Mouse (Mus musculus): Measurements from ENCODE around the gene Btrc. TPM values are rescaled to one million over a fixed set of nuclear protein-coding genes. Genes with fewer than 3 reads are reported as not detected.
"Not testable (repeated sequence)": the region's sequence is repeated elsewhere in the genome, so short reads cannot be mapped to it uniquely, and the experiment has no call there.

The Btrc gene
- 10 to 100 TPM; 21.0 to 21.6 TPM for total RNA-seq (2021)
- long read RNA-seq, experiment 1, transcript Btrc-201 (15 exons, 2,978 nt): major isoform, 7 of 27 reads
- long read RNA-seq, experiment 1, partial matches to known transcripts: 6 of 27 reads
- long read RNA-seq, experiment 1, other reads (novel, unspliced or antisense): 13 of 27 reads
- long read RNA-seq, experiment 2, partial matches to known transcripts: 5 of 25 reads
- long read RNA-seq, experiment 2, other reads (novel, unspliced or antisense): 18 of 25 reads

DNA sequence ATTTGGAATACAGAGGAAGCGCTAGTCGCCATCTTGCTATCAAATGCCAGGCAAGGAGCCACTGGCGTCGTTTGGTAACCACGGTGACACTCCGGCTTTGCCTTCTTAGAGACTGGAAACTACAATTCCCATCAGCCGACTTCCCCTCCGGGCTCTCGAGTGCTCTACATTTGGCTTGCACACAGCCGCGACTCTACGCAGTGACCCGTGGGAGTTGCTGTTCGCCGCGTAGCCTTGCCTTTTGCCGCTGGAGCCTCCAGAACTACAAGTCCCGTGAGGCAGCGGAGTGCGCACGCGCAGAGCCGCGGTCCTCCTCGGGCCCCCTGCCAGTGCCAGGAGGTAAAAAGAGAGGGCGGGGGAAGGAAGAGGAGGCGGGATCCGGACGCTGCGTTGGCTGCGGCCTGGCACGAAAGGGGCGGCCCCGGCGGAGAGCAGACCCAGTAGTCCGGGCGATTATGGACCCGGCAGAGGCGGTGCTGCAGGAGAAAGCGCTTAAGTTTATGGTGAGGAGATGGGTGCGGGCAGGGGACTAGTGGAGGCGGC, at the start of gene Btrc:
Gene Btrc (plus strand): TSS at position 351 of the 543 bp plus-strand sequence.
- intact Hi-C loops (cut with DNase I): no loop called here
- DNase-seq: peak; percentile 99 to 100

DNA sequence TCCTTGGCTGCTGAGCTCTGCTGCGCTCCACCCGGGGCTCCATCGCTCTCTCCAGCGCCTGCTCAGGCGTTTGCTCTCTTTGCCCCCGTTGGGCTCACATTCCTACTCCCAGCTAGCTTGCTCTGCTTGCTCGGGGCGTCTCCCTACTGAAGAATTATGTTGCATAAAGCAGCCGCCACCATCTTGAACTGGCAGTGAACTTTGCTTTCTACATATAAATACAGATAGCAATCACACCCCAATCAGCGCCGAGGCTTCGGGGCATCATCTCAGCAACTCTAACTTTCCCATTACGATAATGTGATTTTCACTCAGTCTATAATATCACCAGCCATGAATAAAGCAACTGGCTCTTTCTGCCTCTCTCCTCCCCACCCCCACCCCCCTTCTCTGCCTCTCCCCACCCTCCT, 46.1 kb upstream of the Btrc start:
- intact Hi-C loops (cut with DNase I): no loop called here
- DNase-seq: no peak

DNA sequence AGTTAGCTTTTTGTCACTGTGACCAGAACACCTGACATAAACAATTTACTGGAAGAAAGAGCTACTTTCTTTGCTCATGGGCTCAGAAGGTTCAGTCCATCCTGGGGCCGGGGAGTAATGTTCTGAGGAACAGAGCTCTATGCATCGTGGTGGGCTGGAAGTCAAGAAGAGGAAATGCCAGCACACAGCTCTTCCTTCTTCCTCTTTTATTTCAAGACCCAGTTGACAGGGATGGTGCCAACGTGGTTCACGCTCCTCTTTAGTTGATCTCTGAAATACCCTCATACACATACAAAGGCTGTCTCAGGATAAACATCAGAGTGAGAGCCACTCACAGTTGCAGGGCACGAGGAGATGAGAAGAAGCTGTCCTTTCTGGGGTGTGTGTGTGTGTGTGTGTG, 42.5 kb upstream of the Btrc start:
- DNase-seq: no peak
- intact Hi-C loops (cut with DNase I): loop anchor here (5.0 kb wide), 1 partner anchor 36 kb away; no protein-coding TSS in a partner anchor

DNA sequence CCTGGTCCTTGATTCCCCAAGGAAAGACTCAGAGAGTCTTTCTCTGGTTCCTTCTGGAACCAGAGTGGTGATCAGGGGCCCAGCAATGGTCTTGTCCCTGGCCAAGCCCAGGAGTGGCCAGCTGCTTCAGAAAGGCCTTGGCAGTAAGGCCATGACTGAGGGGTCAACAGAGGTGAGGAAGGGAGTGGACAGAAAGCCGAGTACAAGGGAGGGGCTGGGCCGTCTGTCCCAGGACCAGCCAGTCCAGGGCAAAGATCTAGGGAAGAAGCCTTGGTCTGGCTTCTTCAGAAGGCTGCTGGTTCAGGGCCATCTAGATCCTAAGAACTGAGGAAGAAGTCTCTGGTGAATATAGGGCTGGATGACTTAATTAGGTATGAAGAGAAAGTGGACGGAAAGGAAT, 34.5 kb upstream of the Btrc start:
- intact Hi-C loops (cut with DNase I): no loop called here
- peak in 1 of 2 experiments; percentile 27 for DNase-seq

DNA sequence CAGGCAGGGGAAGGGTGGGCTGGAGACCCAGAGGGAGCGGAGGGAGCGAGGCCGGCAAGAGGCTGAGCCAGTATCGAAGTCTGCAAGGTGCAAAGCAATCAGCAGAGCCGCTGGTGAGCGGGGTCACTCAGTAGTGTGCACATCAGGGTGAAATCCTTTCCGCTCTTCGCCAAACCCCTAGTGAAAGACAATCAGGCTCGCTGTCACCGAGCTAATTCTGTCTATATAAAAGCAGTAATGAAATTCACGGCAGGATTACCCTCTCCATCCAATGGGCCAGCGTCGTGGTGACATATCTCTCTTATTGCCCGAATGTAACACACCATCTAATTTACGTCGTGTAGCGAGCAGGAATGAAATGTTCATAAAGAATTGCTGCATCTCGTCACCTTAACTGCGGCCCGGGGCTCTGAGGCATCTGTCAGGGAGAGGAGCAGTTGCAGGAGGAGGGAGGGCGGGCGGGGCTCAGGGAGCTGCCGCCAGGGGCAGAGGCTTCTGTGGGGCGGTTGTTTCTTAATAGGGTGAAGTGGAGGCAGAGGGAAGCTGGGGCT, 33.7 kb upstream of the Btrc start:
- intact Hi-C loops (cut with DNase I): no loop called here
- DNase-seq: no peak

DNA sequence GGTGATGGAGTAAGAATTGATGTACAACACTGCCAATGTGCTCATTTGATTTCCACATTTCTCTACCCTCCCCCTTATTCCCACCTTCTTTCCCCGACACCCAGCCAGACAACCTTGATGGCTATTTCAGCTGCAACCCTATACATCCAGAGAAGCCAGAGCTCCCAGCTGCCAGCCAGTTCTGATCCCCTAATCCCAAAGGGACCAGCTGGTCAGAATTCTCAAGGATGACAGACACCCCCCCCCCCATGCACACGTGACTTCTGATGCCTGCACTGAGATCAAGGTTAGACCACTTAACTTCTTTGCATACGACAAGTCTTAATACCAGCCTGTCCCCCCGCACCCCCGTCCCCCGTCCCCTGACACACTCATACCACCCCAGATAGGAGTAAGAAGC, 26.8 kb upstream of the Btrc start:
- no peak for DNase-seq
- intact Hi-C loops (cut with DNase I): no loop called here

DNA sequence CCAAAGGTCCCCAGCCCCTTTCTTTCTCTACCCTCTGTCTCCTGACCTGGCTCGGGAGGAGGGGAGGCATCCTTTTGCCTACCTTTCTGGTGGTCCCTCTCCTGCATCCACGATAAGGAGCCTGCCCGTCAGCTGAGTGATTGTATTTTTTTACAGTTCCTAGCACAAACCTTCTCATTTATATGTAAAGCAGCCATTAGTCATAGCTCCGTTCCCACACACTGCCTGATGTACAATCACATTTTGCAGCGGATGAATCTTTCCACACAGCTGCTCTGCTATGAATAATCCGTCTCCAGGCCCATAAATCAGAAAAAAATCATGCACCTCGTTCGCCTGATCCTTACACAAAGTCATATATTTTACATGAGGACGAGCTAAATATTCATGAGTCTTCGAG, 25.4 kb upstream of the Btrc start:
- intact Hi-C loops (cut with DNase I): no loop called here
- DNase-seq: no peak

DNA sequence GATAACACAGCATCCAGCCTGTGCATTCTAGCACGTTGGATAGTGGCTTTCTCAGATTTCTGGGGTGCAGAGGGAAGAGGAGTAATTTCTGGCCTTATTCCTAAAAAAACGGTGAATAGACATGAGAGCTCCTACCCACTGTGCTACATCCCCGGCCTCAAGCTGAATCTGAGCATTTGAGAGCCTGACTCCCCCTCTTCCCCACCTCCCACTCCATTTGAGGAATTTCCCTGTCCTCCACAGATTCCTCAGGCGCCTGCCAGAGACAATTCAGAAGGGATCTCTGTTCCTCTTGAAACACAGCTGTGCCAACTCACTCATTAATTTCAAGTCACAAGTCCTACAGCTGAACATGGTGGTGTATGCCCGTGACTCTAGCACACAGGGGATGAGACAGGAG, 19.6 kb upstream of the Btrc start:
- intact Hi-C loops (cut with DNase I): no loop called here

DNA sequence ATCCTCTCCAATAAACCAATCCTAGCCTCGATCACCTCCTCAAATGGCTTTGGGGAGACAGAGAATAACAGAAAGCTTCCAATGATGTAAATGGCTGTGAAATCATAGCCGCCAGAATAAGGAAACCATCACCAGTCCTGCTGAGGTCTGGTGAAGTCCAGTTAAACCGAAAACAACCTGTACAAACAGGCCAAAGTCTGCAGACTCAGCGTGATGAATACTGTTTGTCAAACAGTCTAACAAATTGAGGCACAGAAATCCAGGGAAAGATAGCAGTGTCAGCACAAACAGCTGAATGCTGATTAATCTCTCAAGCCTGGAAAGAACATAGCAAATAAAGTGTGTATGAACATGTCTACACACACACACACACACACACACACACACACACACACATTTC, 15.3 kb upstream of the Btrc start:
- intact Hi-C loops (cut with DNase I): no loop called here
- DNase-seq: no peak

More for the DNA sequence above, 19.6 kb upstream of the Btrc start:
- DNase-seq: no peak

DNA sequence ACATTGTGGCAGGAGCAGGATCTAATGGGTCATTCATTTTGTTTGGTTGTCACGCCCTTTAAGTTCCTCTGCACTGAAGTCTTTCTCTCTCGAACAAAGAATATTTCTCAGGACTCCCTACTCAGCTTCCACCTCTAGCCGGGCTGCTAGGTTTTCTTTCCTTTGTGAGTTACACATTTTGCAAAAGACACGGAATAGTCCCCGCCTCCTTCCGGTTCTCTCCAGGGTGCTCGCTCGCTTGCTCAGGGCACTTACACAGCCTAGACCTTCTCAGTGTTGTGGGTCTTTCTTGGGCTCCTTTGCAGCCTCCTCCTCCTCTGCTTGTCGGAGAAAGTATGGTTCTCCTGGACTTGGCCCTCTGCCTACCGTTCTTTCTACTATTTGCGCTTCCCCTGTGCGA, 13.1 kb upstream of the Btrc start:
- intact Hi-C loops (cut with DNase I): no loop called here
- no peak for DNase-seq

DNA sequence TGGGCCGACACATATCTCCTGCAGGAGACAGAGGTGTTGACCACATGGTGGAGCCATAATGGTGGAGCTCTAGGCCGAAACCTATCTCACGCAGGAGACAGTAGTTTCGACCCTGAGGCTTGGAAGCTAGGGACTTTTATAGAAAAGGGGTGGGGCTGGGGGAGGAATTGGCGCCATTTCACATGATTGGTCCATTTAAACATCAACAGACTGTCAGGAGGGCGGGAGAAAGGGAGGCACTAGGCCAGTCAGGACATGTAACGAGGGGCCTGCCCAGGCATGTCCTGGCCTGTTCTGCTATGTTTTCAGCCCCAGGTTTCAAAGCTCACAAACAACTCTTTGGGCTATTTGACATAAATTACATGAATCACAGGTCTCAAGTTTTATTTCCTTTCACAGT, 10.8 kb upstream of the Btrc start:
- DNase-seq; intact Hi-C loops (cut with DNase I): not testable (repeated sequence)

DNA sequence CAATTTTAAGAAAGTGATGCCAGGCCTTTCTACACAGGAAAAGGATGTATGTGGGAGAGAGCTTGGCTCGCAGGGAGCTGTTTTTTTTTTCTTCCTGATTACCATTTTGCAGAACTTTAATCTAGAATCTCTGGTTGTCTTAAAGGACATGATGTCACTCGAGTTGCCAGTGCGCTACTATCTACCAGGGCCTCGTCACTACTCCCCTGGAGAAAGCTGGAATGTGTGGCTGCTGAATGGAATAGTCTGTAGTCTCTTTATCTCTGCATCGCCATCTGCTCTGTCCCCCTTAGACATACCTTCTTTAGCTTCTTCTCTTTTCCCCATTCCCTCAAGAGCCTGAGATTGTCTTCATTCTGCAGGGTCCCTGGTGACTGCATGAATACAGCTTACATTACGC, 7.9 kb upstream of the Btrc start:
- intact Hi-C loops (cut with DNase I): loop anchor here (5.0 kb wide), 1 partner anchor 33 kb away; no protein-coding TSS in a partner anchor
- no peak for DNase-seq

DNA sequence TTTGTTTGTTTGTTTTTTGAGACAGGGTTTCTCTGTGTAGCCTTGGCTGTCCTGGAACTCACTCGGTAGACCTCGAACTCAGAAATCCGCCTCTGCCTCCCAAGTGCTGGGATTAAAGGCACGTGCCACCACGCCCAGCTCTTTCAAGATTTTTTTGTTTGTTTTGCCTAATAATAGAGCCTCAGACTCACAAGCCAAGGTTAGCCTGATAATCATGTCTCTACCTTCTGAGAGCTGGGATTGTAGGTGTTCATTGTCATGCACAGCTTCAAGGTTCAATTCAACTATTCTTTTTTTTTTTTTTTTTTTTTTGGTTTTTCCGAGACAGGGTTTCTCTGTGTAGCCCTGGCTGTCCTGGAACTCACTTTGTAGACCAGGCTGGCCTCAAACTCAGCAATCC, 6.7 kb upstream of the Btrc start:
- not testable (repeated sequence) for DNase-seq
- intact Hi-C loops (cut with DNase I): loop anchor here (5.0 kb wide), 1 partner anchor 35 kb away; no protein-coding TSS in a partner anchor

DNA sequence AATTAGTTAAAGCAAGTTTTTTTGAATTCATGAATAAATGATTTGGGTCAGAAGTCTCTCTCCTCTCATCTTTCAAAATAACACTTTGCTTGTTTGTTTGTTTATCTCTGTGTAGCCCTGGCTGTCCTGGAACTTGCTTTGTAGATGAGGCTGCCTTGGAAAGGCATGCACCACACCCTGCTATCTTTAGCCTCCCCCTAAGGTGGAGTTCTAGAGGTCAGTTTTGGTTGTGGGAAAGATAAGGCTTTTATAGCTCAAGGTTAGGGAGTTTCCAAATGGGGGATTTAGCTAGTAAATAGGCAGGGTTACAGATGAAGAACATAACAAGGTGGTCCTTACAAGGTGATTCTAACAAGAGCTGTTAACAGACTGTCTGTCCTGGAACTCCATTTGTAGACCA, 3.0 kb upstream of the Btrc start:
- DNase-seq: no peak
- intact Hi-C loops (cut with DNase I): no loop called here

DNA sequence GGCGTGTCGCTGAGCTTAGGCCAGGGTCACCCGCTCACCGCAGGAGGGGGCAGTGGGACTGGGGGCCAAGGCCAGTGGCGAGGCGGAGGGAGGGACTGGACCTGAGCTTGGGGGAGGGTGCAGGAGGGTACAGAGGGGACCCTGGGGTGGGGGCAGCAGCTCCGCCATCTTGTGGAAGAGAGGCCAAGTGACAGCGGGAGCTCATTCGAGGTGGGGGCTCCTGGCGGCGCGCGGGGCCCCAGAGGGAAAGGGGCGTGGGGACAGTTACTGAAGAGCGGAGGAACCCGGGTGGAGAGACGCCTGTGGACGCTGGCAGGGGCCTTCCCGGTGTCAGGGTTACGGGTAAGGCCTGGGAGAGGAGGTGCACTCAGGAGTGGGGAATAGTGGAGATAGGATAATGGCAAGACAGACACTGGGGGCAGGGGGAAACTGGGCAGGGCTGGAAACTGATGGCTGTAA, 428 bp downstream of the Btrc start:
- intact Hi-C loops (cut with DNase I): no loop called here
- no peak for DNase-seq

DNA sequence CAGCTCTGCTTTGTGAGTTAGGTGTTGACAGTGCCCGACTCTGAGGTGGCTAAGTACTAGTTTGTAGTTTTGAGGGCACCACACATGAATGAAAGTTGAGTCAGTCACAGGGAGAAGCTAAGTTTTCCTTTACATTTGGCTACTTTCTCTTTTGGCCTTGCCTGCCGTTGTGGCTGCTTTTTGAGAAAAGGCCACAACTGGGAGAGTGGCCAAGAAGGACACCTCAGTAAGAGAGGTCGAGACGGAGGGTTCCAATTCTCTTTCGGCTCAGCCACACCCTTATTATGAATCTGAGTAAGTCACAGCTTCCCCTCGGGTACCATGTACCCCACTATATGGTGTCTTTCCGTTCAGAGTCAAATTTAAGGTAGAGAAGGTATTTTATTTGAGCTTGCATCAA, 3.1 kb downstream of the Btrc start:
- intact Hi-C loops (cut with DNase I): no loop called here
- DNase-seq: no peak

DNA sequence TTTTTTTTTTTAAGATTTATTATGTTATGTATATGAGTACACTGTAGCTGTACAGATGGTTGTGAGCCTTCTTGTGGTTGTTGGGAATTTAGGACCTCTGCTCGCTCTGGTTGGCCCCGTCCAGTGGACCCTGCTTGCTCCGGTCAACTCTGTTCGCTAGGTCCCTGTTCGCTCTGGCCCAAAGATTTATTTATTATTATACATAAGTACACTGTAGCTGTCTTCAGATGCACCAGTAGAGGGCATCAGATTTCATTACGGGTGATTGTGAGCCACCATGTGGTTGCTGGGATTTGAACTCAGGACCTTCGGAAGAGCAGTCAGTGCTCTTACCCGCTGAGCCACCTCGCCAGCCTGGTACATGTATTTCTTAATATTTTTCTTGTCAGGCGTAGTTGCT, 21.3 kb downstream of the Btrc start:
- DNase-seq; intact Hi-C loops (cut with DNase I): not testable (repeated sequence)

DNA sequence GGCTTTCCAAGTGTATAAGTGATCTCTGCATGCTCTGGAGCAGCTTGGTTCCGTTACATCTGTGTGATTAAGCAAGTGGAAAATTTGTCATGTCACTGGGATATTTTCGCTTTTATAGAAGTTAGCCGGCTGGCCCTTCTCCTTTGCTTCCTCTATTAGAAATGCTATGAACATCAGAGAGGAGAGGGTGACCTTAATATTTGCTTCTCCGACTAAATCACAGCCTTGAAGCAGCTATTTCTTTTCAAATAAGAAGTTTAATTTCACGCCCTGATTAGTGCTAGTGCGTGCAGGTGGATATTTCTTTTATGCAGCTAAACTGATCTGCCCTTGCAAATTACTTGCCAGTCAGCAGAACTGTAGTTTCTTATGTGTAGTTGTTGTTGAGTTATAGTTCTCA, 25.0 kb downstream of the Btrc start:
- DNase-seq: no peak
- intact Hi-C loops (cut with DNase I): no loop called here

DNA sequence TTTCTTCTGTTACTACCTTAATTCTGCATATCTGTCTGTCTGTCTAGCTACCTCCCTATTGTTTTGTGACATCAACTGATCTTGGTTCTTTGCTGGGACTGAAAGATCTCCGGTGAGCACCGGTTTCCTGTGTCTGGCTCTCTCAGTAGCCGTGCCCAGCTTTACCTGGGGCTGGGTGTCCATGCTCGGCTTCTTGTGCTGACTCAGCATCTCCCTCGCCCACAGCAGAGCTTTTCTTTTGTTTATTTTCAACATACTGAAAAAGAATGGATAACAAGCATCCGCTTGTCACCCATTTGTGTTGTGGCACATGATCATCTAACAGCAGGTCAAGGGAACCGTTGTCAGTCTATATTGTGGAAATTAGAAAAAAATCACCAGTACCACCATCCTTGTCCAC, 30.5 kb downstream of the Btrc start:
- intact Hi-C loops (cut with DNase I): no loop called here
- no peak for DNase-seq

DNA sequence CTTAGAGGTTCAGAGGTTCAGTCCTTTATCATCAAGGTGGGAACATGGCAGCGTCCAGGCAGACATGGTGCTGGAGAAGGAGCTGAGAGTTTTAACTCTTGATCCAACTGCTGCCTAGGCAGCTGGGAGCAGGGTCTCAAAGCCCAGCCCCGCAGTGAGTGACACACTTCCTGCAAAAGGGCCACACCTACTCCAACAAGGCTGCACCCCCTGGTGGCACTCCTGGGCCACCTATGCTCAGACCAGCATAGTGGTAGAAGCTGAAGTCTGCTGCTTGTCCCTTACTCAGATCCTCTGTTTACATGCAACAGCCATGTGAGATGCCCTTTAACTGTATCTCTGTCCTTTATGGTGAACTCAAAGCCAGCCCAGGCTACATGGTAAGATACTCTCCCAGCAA, 47.5 kb downstream of the Btrc start:
- DNase-seq: no peak
- intact Hi-C loops (cut with DNase I): no loop called here

DNA sequence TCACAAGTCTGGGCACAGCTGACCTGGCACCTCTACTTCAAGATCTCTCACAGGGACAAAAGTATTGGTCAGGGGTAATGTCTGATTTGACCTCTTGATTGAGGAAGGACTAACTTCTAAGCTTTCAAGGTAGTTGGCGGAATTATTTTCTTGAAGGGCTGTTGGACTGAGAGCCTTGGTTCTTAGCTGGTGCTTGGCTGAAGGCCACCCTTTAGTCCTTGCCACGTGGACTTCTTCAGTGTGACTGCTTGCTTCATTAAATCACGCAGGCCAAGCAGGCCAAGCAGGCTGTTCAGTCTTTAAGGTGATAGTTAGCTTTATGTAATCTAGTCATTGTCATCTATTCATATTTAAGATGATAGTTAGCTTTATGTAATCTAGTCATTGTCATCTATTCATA, 49.2 kb downstream of the Btrc start:
- DNase-seq: no peak
- intact Hi-C loops (cut with DNase I): no loop called here

DNA sequence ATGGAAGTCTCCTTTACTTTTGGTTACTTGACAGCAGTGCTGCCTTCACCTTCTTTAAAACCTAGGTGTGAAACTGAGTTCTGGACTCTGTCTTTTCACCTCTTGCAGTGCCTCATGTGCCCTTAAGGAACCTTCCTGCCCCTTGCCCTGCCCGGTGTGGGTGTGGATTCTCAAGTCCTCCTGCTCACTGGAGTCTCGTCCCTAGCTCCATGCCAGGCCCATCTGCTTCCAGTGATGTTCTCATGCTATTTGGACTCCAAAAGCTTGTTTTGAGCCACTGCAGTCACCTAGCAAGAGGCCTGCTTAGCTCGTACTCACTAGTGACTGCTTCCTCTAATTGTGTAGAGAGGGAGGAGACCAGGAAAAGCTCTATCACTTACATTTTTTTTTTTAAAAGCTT, 50.4 kb downstream of the Btrc start:
- DNase-seq: no peak
- intact Hi-C loops (cut with DNase I): no loop called here
